Mouse (Mus musculus) hindbrain, embryonic 15.5 days (tissue): ENCODE results near the gene Lnx2. TPM values are rescaled to one million over a fixed set of nuclear protein-coding genes. Genes with fewer than 3 reads are reported as not detected.

ENCODE experiments used
- ATAC-seq: fragments of 200-750 bp; cut with Nextera tagmentation; 2 replicates; pipeline ENCODE4 v1.8.0; 2017; ENCODE audit warnings: low read depth, moderate number of reproducible peaks, moderate TSS enrichment; ENCODE audit not compliant: low FRiP score
- H3K27ac ChIP-seq: fragments of 300-500 bp; sonication (generic); replicated peaks from 2 replicates; pipeline ENCODE4 v1.5.1; 2015; ENCODE audit warnings: mild to moderate bottlenecking, inconsistent platforms
- H3K27me3 ChIP-seq: fragments of 300-500 bp; sonication (generic); 2 replicates; pipeline ENCODE4 v1.6.1; 2015; ENCODE audit warnings: control low read depth, inconsistent platforms
- H3K36me3 ChIP-seq: fragments of 300-500 bp; sonication (generic); 2 replicates; pipeline ENCODE4 v1.6.1; 2015; ENCODE audit warnings: control low read depth, inconsistent platforms
- H3K4me1 ChIP-seq: fragments of 300-500 bp; sonication (generic); replicated peaks from 2 replicates; pipeline ENCODE4 v1.6.1; 2015; ENCODE audit warnings: control low read depth, inconsistent platforms
- H3K4me2 ChIP-seq: fragments of 300-500 bp; sonication (generic); 2 replicates; pipeline ENCODE4 v1.6.1; 2015; ENCODE audit warnings: moderate library complexity, mild to moderate bottlenecking, inconsistent platforms
- H3K4me3 ChIP-seq: fragments of 300-500 bp; sonication (generic); 2 replicates; pipeline ENCODE4 v1.5.1; 2015; ENCODE audit warnings: mild to moderate bottlenecking, inconsistent platforms
- H3K9ac ChIP-seq: fragments of 300-500 bp; sonication (generic); 2 replicates; pipeline ENCODE4 v1.6.1; 2015; ENCODE audit warnings: inconsistent platforms
- H3K9me3 ChIP-seq: fragments of 300-500 bp; sonication (generic); 2 replicates; pipeline ENCODE4 v1.6.1; 2016; ENCODE audit warnings: control low read depth, inconsistent platforms
- WGBS: fragments of 180-500 bp; shearing (Covaris S2); methylation state at CpG from one replicate; pipeline ENCODE4 v1.1.7; 2015; 5-methylcytosine and 5-hydroxymethylcytosine counted together
- polyA plus RNA-seq: library from polyadenylated mRNA; unstranded; fragments of >200 nt; fragmentation: Nextera tagmentation; extraction: Ambion mirVana; gene quantifications from 2 replicates; pipeline ENCODE4 v1.2.1, GENCODE M21; 2015

Gene Lnx2
- polyA plus RNA-seq, 1 experiment from 2014 or later, result 6.5 TPM

DNA sequence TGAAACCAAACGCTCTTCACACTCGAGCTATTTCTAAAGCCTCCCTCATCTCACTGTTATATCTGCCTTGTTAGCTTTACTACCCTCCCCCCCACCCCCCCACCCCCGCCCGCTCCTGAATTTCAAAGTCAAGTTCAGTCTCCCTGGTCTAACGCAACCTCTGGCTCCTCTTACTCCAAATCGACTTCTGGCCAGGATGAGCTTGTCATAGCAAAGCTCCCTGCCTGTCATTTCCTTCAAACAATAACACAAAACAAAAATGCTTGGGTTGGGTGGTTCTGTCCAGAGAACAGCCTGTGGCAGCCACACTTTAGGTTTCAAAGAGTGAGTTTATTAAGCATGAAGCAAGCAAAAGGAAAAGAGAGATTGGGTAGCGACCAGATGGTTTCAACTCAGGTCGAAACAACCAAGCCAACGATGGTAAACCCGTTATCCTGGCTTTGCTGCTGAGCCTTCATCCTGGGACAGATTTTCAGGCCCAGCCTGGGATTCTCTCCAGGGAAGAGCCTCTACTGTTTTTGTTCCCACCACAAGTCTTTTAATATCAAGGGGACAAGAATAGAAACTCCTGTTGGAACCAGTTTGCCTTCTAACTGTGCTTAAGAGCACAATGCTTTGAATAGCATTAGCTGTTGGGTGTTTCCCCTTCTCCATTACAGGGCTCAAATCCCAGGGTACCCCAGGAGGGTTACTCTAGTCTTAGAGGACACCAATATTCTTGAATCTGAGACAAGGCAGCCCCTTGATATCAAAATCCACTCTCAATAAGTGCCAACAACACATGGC is 104.4 kb downstream of the Lnx2 start:
- Histone ChIP-seq H3K27me3 (no peaks in the 10 kb centered on the region), H3K4me1 (peaks cover 3% of the 10 kb centered on the region; the same call in 1 of the 2 replicates), H3K27ac (no peak overlapping the region), H3K9ac (no peak overlapping the region), H3K4me3 (no peak overlapping the region), H3K36me3 (no peaks in the 10 kb centered on the region), H3K4me2 (no peak overlapping the region), H3K9me3 (no peaks in the 10 kb centered on the region)
- no peak for ATAC-seq
- 77% methylated on average over 10 of the region's 10 CpGs for WGBS

DNA sequence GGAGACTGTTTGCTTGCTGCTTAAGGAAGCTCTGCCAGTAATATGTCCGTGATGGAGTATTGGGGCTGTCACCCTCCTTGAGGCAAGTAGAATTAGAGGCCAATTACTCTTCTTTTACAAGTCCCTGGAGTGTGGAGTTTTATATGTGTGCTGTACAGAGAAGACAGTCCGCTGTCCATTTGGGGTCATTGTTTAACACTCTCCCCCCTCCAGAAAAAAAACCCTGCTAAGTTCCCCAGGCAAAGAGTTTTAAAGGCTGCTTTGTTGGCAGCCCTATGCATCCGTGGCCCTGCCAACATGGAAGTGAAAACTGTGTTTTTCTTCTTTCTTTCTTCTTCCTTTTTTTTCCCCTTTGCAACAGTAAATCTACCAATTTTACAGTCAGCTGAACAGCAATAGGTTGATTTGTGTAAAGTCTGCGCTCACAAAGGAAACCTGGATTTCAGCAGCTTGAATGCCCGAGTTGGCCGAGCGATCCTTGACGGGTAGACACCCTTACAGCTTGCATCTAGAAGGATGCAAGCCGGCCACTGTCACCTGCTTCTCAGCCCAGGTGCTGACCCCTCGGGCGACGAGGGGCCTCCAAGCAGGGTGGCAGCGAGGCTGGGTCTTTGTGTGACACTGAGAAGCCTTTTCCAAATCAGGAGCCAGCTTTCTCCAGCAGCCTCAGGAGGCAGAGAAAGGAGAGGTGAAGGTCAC is 107.5 kb downstream of the Lnx2 start:
- Histone ChIP-seq H3K36me3 (no peaks in the 10 kb centered on the region), H3K9ac (no peak overlapping the region), H3K27me3 (no peaks in the 10 kb centered on the region), H3K4me2 (no peak overlapping the region), H3K27ac (no peak overlapping the region), H3K4me3 (no peak overlapping the region), H3K4me1 (peaks cover 7% of the 10 kb centered on the region), H3K9me3 (no peaks in the 10 kb centered on the region)
- WGBS, result 25% methylated on average over 13 of the region's 13 CpGs
- ATAC-seq, result no peak

Other genes with a start within 250 kb of the Lnx2 start
- 312 and 347 TPM in 2 replicates for gene Rpl21, start 243.7 kb downstream of the Lnx2 start, polyA plus RNA-seq
- 9.3 and 9.9 TPM in 2 replicates for gene Rasl11a, start 231.5 kb downstream of the Lnx2 start, polyA plus RNA-seq
- gene Gtf3a, start 127.9 kb downstream of the Lnx2 start, polyA plus RNA-seq, result 107 and 112 TPM in 2 replicates
- gene Mtif3, start 112.8 kb downstream of the Lnx2 start, polyA plus RNA-seq, result 26.7 and 29.0 TPM in 2 replicates
- gene Polr1d, start 464 bp upstream of the Lnx2 start, polyA plus RNA-seq, result 97.8 and 104 TPM in 2 replicates
- gene Gsx1, start 112.1 kb upstream of the Lnx2 start, polyA plus RNA-seq, result 7.4 and 9.3 TPM in 2 replicates
- gene Pdx1, start 193.4 kb upstream of the Lnx2 start, polyA plus RNA-seq, result not detected in 2 replicates
- gene Cdx2, start 230.7 kb upstream of the Lnx2 start, polyA plus RNA-seq, result not detected in 2 replicates
- not detected in 2 replicates for gene Urad, start 245.9 kb upstream of the Lnx2 start, polyA plus RNA-seq